In the genomic region with DNA sequence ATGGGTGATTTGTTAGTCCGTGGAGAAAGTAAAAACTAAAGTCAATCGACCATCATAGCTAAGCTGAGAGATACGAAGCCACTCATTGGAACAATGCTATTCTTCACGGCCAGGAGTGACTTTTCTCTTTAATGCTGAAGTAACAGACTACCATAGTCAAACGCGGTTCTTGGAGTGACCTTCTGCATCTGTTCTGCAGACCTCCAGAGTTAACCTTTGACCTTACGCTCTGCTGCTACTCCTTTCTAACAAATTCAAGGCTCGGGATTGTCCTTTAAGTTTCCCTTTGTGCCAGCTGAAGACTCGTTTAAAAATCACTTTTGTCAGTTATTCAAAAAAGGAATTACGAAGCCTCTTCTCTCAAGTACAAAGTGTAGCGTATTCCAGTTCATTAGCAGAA, we compare ENCODE assay signal across 21 mouse cellular contexts.
DNase-seq lines count a peak whose midpoint lies in the region; ATAC-seq lines count a peak whose summit lies in the region.
"Had no signal": no experiment of that assay in that cellular context is flagged by ENCODE, and none has a peak within 500 bp of the region (broad histone marks: within the 10 kb centered on the region; RNA-seq: fewer than 3 reads in every experiment).

No protein-coding gene starts in this region.

- H3K27me3 ChIP-seq in hindbrain, embryonic 16.5 days (replicated peaks; ENCODE audit: control insufficient read depth, insufficient read depth, low read length), result no peaks in the 10 kb centered on the region
- H3K27me3 ChIP-seq: embryonic facial prominence, embryonic 13.5 days; embryonic facial prominence, embryonic 15.5 days; forebrain, embryonic 12.5 days had no signal

- no peaks in the 10 kb centered on the region for H3K4me1 ChIP-seq in hindbrain, embryonic 16.5 days (ENCODE audit: control insufficient read depth, insufficient read depth, low read depth, low read length)
- H3K4me1 ChIP-seq: embryonic facial prominence, embryonic 13.5 days; embryonic facial prominence, embryonic 15.5 days had no signal

- H3K9ac ChIP-seq in hindbrain, embryonic 16.5 days (ENCODE audit: low read depth, low read length), result no peak overlapping the region
- H3K9ac ChIP-seq: embryonic facial prominence, embryonic 13.5 days; embryonic facial prominence, embryonic 15.5 days; forebrain, embryonic 12.5 days had no signal

- no peaks in the 10 kb centered on the region for H3K9me3 ChIP-seq in hindbrain, embryonic 16.5 days (ENCODE audit: control insufficient read depth, low read length)
- H3K9me3 ChIP-seq: embryonic facial prominence, embryonic 13.5 days; embryonic facial prominence, embryonic 15.5 days; forebrain, embryonic 10.5 days had no signal

- ATAC-seq in hindbrain, embryonic 16.5 days, result no peak
- ATAC-seq: forebrain, embryonic 14.5 days; forebrain, embryonic 16.5 days had no signal

- no peaks in the 10 kb centered on the region for H3K36me3 ChIP-seq in hindbrain, embryonic 16.5 days (ENCODE audit: control insufficient read depth, insufficient read depth, low read length)
- H3K36me3 ChIP-seq: embryonic facial prominence, embryonic 13.5 days; embryonic facial prominence, embryonic 15.5 days; forebrain, embryonic 10.5 days; forebrain, embryonic 12.5 days had no signal

- no peak overlapping the region for H3K27ac ChIP-seq in hindbrain, embryonic 16.5 days (ENCODE audit: low read depth, low read length)
- H3K27ac ChIP-seq: embryonic facial prominence, embryonic 13.5 days; embryonic facial prominence, embryonic 15.5 days; forebrain, embryonic 10.5 days; forebrain, embryonic 12.5 days had no signal

- no peak overlapping the region for H3K4me2 ChIP-seq in hindbrain, embryonic 16.5 days (ENCODE audit: low read length)
- H3K4me2 ChIP-seq: embryonic facial prominence, embryonic 13.5 days; embryonic facial prominence, embryonic 15.5 days; forebrain, embryonic 12.5 days had no signal

- WGBS in hindbrain, embryonic 16.5 days, result 57% methylated on average over 11 of the region's 11 CpGs

- no peak overlapping the region for H3K4me3 ChIP-seq in hindbrain, embryonic 16.5 days (ENCODE audit: low read length)
- H3K4me3 ChIP-seq: embryonic facial prominence, embryonic 13.5 days; embryonic facial prominence, embryonic 15.5 days; erythroblast, embryonic 14.5 days; forebrain, embryonic 10.5 days; forebrain, embryonic 12.5 days had no signal

- peak; percentile 63 for DNase-seq in embryo, embryonic 10.5 days (ENCODE audit: low spot score)
- peak; percentile 32 for DNase-seq in embryo, embryonic 11 days
- DNase-seq in mesoderm, embryonic 11.5 days (ENCODE audit: low read depth, low spot score), result peak; percentile 18
- no peak for DNase-seq in kidney, postnatal 4 days
- DNase-seq: adrenal gland, adult 2 months; adrenal gland, postnatal 10 days; adrenal gland, postnatal 25 days; cerebellum, adult 11 months; cerebellum, adult 18-20 months; cerebellum, adult 8-10 months; cerebellum, adult 9-11 months; cerebellum, postnatal 14 days; cerebellum, postnatal 36 days had no signal

Comparison
In these comparisons a context has a peak if more than half of its experiments do, and no peak if none do; other contexts are left out.
1. DNase-seq: peak in embryo, embryonic 10.5 days (single experiment), embryo, embryonic 11 days (single experiment) and mesoderm, embryonic 11.5 days (single experiment); none in kidney, postnatal 4 days (0 of 2).